Mouse (Mus musculus) cortical plate, adult 2 months (tissue): ENCODE measurements around the gene Basp1.

Experiments
- CTCF ChIP-seq: fragments of 200-500 bp; IDR thresholded peaks from 2 replicates; pipeline ENCODE4 v1.5.1; 2011; ENCODE audit warnings: mild to moderate bottlenecking, control low read depth, low read length; ENCODE audit not compliant: insufficient read depth; ENCODE audit errors: extremely low read depth
- POLR2A ChIP-seq: fragments of 200-500 bp; IDR thresholded peaks from 2 replicates; pipeline ENCODE4 v1.6.1; 2011; ENCODE audit warnings: mild to moderate bottlenecking, low read length, control low read depth; ENCODE audit not compliant: insufficient read depth; ENCODE audit errors: extremely low read depth

DNA sequence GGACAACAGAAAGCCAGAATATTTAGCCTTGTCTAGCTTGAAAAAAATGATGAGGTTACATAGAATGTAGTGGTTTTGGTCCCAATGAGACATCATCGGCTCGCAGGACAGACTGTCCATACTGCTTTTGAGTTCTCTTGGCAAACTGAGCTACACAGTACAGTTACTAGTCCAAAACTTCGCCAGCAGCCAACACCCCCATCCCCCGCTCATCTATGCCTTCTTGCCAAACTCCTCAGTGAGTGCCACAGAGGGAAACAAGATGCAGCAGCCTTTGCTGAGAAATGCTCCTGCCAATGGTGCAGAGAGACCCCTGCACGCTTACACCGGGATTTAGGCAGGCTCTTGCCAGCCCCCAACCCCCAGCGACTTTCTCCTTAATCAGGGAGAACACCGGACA is 34.9 kb downstream of the Basp1 start:
- no peak for TF ChIP-seq POLR2A
- no peak for TF ChIP-seq CTCF
